Mouse (Mus musculus) right cerebral cortex, adult 2 months (tissue): ENCODE measurements around the gene Gap43.
"Not testable (repeated sequence)": the region's sequence is repeated elsewhere in the genome, so short reads cannot be mapped to it uniquely, and the experiment has no call there.

Source experiments
- DNase-seq, 2 experiments: peaks; one replicate each; pipeline ENCODE4 v3.0.0; 2021 to 2022; ENCODE audit warnings: low spot score in 2 of 2

Gene Gap43

GRCm38 (mm10) chr16:42340021-42340768 lies at the start of gene Gap43:
TSS of gene Gap43 (minus strand) at chr16:42340651.
- peak; percentile 17 to 29 for DNase-seq

DNA sequence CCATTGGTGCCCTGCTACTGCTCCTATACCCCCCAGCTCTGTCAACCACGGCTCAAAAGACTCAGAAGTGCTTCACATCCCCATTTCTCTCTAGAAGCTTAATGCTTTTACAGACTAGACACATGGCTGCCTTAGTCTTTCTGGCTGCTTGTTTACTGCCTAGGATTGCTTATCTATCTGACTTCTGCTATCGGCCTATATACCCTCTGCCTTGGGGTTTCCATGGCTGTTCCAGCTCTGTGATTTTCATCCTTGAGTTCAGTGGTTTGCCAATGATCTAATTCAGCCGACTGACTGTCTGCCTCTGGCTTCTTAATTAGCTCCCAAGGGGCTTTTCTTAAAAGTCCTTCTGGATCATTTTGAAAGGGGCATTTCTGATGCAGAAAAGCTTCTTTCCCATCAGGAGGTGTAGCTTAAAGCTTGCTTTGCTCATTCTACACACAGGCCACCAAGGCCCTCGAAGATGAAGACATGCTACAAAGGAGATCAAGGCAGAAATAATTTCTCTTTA lies 40.9 kb upstream of the Gap43 start:
- no peak for DNase-seq

GRCm38 (mm10) chr16:42380641-42381040 lies 40.2 kb upstream of the Gap43 start:
- DNase-seq: no peak

DNA sequence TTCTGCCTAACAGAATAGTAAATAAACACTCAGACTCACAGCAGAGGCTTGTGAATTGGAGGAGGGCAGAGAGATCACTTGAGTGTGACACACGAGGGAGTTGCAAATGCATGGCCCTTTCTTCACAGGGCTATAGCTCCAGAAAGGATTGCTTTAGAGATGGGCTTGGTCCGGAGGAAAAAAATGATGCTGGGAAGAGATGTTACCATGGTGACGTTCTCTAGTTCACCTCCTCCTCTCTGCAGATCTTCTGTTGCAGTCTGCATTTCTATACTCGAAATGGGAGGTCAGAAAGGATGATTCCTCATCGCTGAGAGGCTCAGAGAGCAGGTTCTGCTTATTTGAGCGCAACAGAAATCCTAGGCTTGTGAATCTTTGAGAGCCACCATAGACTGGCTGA lies 29.7 kb upstream of the Gap43 start:
- peak; percentile 44 to 48 for DNase-seq

DNA sequence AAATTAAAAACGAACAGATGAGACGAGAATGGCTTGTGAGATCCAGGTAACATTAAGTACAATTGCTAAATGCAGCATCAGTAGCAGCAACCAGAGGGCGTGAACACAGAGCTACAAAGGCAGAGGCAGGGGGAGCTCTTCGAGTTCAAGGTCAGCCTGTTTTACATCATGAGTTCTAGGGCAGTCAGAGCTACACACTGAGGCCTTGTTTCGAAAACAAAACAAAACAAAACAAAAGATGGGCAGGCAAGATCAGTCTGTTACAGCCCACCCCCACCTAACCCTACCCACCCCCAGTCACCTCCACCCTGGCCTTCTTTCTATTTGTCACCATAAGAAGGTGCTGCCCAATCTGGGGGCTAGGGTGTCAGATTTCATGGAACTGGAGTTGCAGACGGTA lies 28.9 kb upstream of the Gap43 start:
- DNase-seq: no peak

DNA sequence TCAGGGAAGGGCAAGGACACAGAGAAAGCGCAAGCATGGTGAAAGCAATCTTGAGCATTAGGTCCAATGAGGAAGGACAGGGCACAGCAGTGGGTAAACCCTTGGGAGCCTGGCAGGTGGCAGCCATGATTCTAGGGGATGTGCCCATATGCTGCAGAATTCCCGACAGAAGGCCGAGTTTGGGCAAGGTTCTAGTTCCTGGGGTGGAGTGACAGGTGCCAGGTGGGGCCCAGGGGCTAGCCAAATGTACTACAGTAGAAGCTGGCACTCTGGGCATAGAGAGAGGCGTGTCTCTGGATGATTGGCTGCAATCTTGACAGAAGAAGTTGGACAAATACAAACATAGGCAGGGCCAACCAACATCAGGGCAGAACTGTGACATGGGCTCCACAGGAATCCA lies 19.6 kb upstream of the Gap43 start:
- no peak for DNase-seq

DNA sequence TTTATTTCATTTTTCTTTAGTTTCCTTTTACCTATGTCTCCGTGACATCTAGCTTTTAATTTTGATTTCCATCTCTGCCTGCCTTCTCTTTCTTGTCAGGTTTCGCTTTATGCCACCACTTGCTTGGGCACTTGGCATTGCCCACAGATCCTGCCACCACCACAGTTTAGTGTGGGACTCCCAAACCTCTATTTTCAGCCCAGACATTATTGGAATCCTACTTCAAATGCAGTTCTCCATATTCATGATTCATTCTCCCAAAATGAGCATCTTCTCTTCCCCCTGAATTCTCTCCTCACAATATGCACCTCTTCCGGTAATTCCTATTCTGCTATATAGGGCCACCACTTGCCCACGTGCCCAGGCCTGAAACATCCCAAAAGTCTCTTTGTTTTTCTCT lies 17.6 kb upstream of the Gap43 start:
- DNase-seq: no peak

- DNase-seq: no peak
Observed at GRCm38 (mm10) chr16:42350076-42350475, 9.6 kb upstream of the Gap43 start.

DNA sequence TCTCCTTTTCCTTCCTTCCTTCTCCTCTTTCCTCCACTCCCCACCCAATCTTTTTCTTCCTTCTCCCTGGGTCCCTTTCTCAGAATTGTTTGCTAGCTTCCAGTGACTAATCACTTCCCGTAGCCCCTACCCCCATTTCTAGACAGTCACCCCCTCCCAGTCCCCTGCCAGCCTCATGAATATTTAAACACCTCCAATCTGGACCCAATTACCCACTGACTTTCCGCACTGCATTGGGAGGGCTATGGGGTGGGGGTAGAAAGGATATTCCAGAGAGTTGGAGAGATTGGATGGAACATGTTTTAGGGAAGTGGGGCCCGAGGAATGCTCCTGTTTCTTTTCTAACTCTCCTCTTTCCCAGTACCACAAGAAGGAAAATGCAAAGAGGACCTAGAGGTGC lies 414 bp upstream of the Gap43 start:
- not testable (repeated sequence) for DNase-seq

GRCm38 (mm10) chr16:42339512-42339911 lies 939 bp downstream of the Gap43 start:
- DNase-seq: peak; percentile 24 to 26

DNA sequence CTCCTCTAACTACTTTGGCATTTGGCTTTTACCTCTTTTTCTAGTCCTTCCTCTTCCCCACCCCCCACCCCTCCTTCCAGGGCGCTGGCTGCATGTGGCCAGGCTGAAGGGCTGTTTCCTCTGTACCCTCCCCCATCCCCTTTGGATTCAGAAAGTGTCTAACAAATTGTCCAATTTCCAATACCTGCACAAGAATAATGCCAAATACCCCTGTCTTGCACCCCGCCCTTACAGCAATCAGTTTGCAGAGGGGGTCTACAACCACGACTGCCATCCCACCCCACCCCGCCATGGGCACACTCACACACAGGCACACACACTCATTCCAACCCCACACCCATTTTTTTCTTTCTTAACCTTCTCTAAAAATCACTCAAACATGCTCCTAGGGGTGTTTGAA lies 1.5 kb downstream of the Gap43 start:
- DNase-seq: no peak

- peak; percentile 27 to 50 for DNase-seq
Observed at GRCm38 (mm10) chr16:42338342-42338741, 2.1 kb downstream of the Gap43 start.

DNA sequence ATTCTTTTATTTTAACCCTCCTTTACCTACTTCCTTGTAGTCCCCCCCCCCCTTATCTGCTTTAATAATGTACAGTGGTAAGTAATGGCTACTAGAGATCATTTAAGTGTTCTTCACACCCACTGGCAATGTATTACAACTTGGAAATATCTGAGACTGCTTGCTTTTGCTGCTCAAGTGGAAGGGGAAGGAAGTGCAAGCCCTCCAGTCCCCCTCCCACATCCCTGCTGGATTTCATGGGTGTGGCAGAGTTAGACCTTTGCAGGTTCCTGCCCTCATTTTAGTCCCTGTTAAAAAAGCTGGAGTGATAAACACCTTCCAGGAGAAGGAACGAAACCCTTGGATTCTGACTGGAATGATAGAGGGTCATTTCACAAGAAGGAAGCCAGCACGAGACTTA lies 2.8 kb downstream of the Gap43 start:
- no peak for DNase-seq

GRCm38 (mm10) chr16:42336610-42337009 lies 3.8 kb downstream of the Gap43 start:
- no peak for DNase-seq

- no peak for DNase-seq
Observed at GRCm38 (mm10) chr16:42332321-42332720, 8.1 kb downstream of the Gap43 start.

- DNase-seq: no peak
Observed at GRCm38 (mm10) chr16:42326191-42326590, 14.3 kb downstream of the Gap43 start.

- DNase-seq: no peak
Observed at GRCm38 (mm10) chr16:42325536-42325935, 14.9 kb downstream of the Gap43 start.

DNA sequence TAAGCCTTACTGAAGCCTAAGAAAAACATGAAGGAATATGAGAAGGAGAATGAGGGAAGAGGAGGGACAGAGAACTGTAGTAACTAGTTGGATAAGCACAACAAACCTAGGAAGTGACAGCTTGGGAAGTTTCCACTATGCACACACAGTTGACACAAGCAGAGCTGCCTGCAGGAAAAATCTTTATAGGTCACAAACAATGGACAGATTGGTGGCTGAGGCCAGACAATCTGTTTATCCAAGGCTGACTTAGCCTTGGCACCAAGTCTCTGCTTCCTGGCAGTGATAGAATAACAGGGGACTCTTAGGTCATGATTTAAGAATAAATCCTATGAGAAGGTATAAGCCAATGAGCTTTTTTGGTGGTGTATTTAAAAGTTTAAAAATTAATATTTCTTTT lies 20.6 kb downstream of the Gap43 start:
- DNase-seq: no peak

DNA sequence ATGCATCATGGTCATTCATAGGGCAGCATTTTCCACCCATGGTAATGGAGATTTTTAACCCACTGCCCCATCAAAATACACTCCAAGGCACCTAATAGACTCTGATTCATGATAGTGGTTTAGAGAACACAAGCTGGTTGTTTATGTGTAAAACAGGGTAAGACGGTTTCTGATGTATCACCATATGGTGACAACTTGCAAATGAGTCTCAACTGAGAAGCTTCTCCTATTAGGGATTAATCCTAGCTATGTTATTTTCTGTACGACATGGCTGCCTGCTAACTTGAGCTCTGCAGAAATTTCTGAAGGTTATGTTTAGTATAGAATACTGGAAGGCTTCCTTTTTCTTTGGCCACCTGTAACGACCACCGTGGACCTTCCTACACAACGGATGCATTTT lies 21.1 kb downstream of the Gap43 start:
- DNase-seq: no peak

DNA sequence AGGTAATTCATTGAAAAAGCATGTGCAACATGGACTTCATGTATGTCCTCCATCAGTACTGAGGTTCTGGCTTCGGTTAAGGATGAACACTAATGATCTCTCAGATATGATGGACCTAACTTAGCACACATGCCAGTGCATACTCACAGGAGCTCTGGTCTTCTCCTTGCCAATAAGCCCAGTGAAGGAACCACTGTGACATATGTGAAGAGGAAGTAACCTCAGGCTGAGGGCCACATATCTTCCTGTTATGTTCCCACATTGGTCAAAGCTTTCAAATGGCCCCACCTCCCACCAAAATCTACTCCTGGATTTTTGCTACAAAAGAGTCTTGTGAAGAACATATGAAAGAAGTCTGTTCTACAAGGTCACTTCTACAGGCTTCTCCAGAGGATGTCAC lies 28.3 kb downstream of the Gap43 start:
- no peak for DNase-seq

DNA sequence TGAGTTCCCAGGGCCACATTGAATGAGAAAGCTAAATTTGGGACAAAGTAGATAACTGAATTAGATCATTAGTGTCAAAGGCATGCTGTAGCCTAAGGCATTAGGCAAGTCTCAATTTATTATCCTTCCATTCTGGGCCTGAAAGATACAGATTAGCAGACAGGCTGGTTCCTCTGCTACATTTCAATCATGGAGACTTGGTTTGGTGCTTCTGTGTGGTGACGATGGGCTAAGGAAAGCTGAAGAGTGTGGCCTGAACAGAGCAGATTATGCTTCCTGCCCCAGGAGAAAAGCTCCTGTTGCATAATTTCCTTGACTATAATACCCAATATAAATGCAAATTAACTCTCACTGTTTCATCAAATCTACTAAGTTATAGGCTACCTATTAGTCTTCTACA lies 31.7 kb downstream of the Gap43 start:
- no peak for DNase-seq

GRCm38 (mm10) chr16:42305934-42306701 lies 34.3 kb downstream of the Gap43 start:
- DNase-seq: no peak

DNA sequence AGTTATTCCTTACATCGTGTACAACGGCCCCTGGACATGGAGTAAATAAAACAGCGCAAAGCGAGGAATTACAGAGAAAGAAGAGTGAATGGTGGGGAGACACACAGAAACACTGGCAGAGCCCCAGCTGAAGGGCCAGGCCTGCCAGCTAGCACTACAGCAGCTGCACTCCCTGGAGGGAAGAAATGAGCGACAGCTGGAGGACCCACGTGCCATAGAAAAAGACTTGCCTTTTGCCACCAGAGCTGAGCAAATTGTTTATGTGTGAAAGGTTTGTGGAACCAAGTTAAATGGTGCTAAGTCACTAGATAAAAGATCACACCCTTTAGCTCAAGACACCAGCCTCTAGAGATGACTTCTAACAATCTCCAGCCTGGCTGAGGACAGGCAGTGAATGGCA lies 37.0 kb downstream of the Gap43 start:
- no peak for DNase-seq
